Mouse (Mus musculus) layer of hippocampus, postnatal 25 days (tissue): ENCODE data around the gene Gdf1. TPM values are rescaled to one million over a fixed set of nuclear protein-coding genes. Genes with fewer than 3 reads are reported as not detected.

Experiments used
- DNase-seq, 2 experiments: peaks; one replicate each; pipeline ENCODE4 v3.0.0; 2022; ENCODE audit warnings: mixed read lengths in 2 of 2, low spot score in 1 of 2; ENCODE audit errors: extremely low spot score in 1 of 2
- total RNA-seq, 2 experiments: library from RNA; stranded (reverse); gene quantifications; 2 replicates each; pipeline ENCODE4 v1.2.3; 2021

Gdf1 gene
- total RNA-seq, 2 experiments from 2014 or later, result 14.1 to 19.4 TPM

DNA sequence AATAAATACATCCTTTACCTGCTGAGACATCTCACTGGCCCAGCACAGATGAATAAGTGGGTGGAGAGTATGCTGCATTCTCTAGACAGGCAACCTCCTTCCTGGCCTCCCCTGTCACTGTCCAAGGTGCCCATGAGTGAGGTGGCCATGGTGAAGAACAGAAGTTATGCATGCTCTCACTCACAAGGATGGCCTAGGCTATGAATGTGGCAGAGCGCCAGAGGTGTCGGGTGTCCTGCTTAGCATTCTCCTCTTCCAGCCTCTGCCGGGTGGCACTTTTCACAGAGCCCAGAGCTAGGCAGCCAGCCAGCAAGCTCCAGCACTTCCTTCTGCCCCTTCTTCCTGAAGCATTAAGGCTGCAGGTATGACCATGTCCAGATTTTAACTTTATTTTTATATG lies 29.8 kb downstream of the Gdf1 start:
- DNase-seq, result no peak

DNA sequence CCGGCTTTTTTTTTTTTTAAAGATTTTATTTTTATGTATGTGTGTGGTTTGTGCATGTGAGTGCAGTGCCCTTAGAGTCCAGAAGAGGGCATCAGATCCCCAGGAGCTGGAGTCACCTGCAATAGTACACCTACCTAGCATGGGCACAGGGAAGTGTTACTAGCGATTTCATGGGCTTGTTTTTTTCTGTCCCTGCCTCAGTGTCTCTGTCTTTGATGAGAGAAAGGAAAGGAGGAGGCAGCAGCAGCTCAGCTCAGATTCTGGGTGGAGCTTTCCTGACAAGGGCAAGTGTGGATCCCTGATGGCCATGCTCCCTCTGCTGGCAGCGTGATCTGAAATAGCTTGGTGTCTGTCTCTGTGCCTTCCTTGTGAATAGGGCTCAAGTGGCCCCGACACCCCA lies 31.2 kb downstream of the Gdf1 start:
- DNase-seq, result no peak

DNA sequence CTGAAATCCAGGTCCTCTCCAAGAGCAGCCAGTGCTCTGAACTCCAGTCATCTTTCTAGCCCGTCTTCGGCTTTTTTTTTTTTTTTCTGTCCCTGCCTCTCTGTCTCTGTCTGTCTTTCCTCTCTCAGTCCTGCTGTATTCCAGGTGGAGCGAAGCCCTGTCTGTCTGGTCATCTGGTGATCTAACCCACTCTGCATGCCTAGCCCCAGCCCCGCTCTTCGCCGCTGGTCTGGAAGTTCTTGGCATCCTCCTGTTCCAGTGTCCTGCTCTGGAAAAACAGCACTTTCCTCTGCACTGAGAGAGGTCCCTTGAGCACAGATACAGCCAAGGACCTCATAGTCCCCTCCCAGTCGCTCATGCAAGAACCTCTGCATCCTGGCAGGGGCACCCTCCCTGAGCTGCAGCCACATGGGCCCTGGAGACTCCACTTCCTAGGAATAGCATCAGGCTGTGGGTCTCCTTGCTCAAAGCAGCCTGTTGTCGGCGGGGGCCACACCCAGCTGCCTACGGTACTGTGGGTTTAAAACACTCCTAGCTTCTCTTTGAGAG lies 31.9 kb downstream of the Gdf1 start:
- no peak for DNase-seq

DNA sequence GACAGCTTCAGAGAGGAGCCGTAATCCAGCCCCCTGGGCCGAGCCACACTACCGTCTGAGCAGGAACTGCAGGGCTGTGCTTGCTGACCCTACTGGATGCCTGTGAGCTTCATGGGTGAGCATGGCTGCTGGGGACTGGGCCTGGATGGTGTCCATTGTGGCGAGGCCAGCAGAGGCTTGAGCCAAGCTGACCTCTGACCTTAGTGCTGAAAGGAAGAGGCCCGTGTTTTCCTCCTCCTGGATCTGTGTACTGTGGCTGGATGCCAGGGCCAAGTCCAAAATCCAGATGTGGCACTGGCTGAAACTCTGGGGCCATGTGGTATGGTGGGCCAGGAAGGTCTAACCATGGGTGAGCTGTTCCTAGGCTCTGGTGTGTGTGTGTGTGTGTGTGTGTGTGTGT lies 34.4 kb downstream of the Gdf1 start:
- DNase-seq, result no peak

DNA sequence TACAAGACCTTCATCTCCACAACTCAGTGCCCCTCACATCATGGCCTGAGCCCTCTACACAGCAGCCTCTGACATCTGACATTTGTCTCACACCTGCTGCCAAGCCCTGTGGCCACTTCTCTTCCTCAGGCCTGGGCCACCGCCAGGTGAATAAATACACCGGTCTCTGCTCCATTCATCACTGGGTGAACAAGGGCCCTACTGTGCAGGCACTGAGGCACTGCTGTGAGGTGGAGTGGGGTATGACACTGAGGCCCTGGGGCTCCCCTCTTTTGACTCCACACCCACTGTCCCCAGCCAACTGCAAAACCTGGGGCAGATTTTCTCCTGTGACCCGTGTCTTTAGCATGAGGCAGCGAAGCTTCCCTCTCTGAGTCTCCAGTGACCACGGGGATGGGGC lies 37.0 kb downstream of the Gdf1 start:
- no peak for DNase-seq

DNA sequence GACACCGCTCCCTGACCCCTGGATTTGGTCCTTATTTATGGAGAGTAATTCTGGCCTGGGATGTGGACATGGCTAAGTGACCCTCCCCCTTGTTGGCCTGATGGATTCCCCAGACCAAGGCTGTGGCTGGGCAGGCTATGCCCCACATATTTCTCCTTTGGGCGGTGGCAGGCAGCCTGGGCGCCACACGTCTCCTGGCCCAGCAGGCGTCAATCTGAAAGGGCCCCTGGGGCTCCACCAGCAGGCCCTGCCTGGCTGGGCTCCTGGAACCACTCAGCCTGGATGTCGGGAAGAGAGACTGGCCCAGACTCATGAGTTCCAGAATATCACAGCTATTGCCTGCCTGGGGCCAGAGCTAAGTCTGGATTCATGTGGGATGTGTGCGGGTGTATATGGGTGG lies 40.9 kb downstream of the Gdf1 start:
- no peak for DNase-seq

DNA sequence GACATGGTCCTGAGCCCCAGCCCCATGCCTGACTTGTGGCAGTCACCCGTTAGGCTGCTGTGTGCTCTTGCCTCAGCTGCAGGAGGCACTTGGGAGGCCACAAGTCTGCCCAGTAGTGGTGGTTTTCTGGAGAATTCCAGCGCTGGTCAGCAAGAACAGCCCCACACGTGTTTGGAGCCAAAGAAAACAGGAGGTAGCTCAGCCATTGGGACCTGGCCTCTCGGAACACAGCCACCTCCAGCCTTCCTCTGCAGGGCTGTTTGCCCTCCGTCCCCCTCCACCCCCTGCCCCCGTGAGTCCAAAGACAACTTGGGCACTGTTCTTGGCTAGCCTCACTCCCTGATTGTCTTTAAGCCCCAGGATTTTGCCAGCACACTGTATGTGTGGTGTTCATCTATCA lies 42.3 kb downstream of the Gdf1 start:
- DNase-seq, result no peak

DNA sequence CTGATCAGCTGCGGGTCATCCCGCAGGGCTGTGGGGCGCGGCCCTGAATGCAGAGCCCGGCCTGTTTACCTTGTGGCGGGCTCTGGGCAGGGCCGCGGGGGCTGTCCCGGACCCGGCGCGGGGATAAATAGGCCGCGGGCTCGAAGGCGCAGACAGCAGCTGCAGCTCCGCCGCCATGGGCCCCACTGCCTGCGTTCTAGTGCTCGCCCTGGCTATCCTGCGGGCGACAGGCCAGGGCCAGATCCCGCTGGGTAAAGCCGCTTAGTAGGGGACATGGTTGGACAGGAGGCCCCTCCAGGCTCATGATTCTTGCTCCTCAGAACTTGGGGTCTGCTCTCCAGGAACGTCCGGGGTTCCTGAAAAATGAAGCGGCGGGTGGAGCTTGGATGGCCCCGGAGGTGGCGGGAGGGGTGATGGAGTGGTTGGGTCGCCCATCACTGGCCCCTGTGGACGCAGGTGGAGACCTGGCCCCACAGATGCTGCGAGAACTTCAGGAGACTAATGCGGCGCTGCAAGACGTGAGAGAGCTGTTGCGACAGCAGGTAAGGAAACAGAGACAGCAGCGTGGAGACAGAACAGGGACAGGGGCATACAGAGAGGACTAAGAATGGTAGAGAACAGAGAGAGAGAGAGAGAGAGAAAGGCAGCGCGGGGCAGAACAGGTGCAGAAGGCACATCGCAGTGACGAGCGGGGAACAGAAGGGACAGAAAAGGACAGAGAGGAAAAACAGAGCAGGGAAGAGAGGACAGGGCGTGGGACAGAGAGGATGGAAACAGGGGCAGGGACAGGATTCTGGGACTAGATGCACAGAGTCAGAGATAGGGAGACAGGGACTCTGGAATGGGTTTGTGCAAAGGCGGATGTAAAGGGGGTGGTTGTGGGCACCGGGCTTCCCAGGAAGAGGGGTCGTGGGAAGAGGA lies 44.0 kb downstream of the Gdf1 start, which contains the start of gene Comp:
TSS of gene Comp (plus strand) at position 162 of the 921 bp plus-strand sequence.
- DNase-seq, result no peak

DNA sequence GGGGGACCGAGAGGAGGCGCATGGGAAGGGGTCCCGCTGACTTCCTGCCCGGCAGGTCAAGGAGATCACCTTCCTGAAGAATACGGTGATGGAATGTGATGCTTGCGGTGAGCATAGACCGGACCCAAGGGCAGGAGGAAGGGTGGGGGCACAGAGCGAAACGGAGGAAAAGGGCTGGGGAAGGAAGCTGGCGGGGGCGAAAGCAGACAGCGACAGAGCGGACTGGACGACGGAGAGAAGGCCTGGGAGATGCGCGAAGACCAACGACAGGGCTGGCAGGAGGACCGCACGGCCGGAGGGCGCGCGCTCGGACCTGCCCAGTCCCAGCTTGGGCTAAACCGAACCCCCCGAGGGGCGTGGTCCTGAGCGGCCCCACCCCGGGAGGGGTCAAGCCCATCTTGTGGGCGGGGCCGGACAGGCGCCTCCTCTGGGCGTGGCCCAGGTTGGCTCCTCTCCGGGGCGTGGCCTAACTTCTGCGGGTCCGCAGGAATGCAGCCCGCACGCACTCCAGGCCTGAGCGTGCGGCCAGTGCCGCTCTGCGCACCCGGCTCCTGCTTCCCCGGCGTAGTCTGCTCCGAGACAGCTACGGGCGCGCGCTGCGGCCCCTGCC lies 44.8 kb downstream of the Gdf1 start:
- no peak for DNase-seq

DNA sequence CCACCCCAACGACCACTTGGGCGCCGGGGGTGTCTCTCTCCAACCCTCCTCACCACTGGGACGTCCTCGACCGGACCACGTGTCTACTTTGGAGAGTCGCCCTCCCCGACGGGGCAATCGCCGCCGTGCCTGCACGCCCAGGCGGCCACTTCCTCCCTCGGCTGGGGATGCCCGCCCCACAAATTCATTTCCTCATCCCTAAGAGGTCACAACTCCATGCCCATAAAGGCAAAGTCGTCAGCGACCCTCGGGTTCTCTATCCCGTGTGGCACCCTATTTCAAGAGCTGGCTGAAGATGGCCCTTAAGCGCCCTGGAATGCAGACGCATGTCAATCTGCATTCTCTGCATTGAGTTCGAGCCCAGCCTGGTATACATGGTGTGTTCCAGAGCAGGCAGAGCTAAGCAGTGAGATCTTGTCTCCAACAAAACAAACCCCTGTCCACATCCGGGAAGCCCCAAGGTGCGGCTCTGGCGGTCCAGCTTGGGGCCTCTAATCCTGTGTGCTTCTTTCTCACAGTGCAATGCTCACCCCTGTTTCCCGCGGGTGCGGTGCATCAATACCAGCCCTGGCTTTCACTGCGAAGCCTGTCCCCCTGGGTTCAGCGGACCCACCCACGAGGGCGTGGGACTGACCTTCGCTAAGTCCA lies 45.7 kb downstream of the Gdf1 start:
- DNase-seq, result no peak

DNA sequence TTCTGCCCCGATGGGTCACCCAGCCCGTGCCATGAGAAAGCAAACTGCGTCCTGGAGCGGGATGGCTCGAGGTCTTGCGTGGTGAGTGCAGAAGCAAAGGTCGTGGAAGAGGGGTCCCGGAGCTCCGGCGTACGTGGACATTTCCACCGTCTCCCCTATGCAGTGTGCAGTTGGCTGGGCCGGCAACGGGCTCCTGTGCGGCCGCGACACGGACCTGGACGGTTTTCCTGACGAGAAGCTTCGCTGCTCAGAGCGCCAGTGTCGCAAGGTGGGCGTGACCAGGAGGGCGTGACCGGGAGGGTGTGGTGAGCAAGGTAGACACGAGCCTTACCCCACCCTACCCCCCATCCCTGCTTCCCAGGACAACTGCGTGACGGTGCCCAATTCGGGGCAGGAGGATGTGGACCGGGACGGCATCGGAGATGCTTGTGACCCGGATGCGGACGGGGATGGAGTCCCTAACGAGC lies 46.7 kb downstream of the Gdf1 start:
- DNase-seq, result no peak

DNA sequence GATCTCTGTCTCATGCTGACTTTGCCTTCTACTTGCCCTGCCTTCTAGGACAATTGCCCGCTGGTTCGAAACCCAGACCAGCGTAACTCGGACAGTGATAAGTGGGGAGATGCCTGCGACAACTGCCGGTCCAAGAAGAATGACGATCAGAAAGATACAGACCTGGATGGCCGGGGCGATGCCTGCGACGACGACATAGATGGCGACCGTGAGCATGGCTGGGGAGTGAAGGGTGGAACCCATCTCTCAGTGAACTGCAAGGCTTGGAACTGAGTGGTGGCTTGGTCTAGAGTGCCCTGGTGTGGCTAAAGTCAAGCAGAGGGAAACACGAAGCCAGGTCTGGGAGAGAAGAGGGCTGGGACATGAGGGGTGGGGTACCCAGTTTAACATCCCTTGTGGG lies 47.4 kb downstream of the Gdf1 start:
- no peak for DNase-seq

DNA sequence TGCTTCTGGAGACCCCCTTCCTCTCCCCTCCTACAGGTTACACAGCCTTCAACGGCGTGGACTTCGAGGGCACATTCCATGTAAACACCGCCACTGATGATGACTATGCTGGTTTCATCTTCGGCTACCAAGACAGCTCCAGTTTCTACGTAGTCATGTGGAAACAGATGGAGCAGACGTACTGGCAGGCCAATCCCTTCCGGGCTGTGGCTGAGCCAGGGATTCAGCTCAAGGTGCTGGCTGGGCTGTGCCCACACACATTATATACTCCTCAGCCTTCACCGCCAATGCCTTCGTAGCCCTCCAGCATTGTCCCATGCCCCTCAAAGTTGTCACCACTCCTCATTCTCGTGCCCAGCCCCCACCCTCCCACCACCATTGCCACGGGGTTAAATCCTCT lies 50.5 kb downstream of the Gdf1 start:
- DNase-seq, result no peak

Other genes with a start within 250 kb of the Gdf1 start
- gene Hapln4, start 246.4 kb upstream of the Gdf1 start, total RNA-seq, result 10 to 100 TPM; 68.2 to 77.5 TPM
- 100 to 1,000 TPM; 188 to 207 TPM for gene Ncan, start 208.9 kb upstream of the Gdf1 start, total RNA-seq
- gene Nr2c2ap, start 198.5 kb upstream of the Gdf1 start, total RNA-seq, result 10 to 100 TPM; 25.5 to 29.8 TPM
- gene Rfxank, start 190.7 kb upstream of the Gdf1 start, total RNA-seq, result 10 to 100 TPM; 11.8 to 12.0 TPM
- gene Borcs8, start 190.3 kb upstream of the Gdf1 start, total RNA-seq, result 10 to 100 TPM; 47.0 to 47.5 TPM
- gene Mef2b, start 190.1 kb upstream of the Gdf1 start, total RNA-seq, result not detected
- 10 to 100 TPM; 48.7 to 59.9 TPM for gene Tmem161a, start 157.5 kb upstream of the Gdf1 start, total RNA-seq
- gene Slc25a42, start 117.5 kb upstream of the Gdf1 start, total RNA-seq, result 10 to 100 TPM; 34.9 to 42.0 TPM
- gene Sugp2, start 95.6 kb upstream of the Gdf1 start, total RNA-seq, result 100 to 1,000 TPM; 107 to 133 TPM
- 10 to 100 TPM; 43.4 to 49.4 TPM for gene Armc6, start 95.4 kb upstream of the Gdf1 start, total RNA-seq
- 10 to 100 TPM; 84.4 to 86.0 TPM for gene Homer3, start 47.0 kb upstream of the Gdf1 start, total RNA-seq
- gene Ddx49, start 27.3 kb upstream of the Gdf1 start, total RNA-seq, result 10 to 100 TPM; 44.7 to 47.5 TPM
- gene Cope, start 27.3 kb upstream of the Gdf1 start, total RNA-seq, result 100 to 1,000 TPM; 123 to 141 TPM
- gene Cers1, start 14.0 kb upstream of the Gdf1 start, total RNA-seq, result 100 to 1,000 TPM; 117 to 122 TPM
- 10 to 100 TPM; 61.8 to 66.1 TPM for gene Upf1, start 23.5 kb downstream of the Gdf1 start, total RNA-seq
- under 1 TPM; 0.32 to 0.47 TPM for gene Comp, start 43.7 kb downstream of the Gdf1 start, total RNA-seq
- gene Crtc1, start 109.8 kb downstream of the Gdf1 start, total RNA-seq, result 100 to 1,000 TPM; 166 to 172 TPM
- 10 to 100 TPM; 54.1 to 60.7 TPM for gene Klhl26, start 147.2 kb downstream of the Gdf1 start, total RNA-seq
- 100 to 1,000 TPM; 318 to 351 TPM for gene Tmem59l, start 157.5 kb downstream of the Gdf1 start, total RNA-seq
- 10 to 100 TPM; 45.2 to 49.5 TPM for gene Crlf1, start 163.3 kb downstream of the Gdf1 start, total RNA-seq
- 100 to 1,000 TPM in 1 of 2 experiments, 10 to 100 TPM in 1; 91.1 to 101 TPM for gene Rex1bd, start 176.9 kb downstream of the Gdf1 start, total RNA-seq
- 1,000 to 10,000 TPM; 1,005 to 1,128 TPM for gene Uba52, start 181.0 kb downstream of the Gdf1 start, total RNA-seq
- 100 to 1,000 TPM; 432 to 468 TPM for gene Fkbp8, start 197.9 kb downstream of the Gdf1 start, total RNA-seq
- 10 to 100 TPM; 37.8 to 38.0 TPM for gene Kxd1, start 198.1 kb downstream of the Gdf1 start, total RNA-seq
- gene Ell, start 209.6 kb downstream of the Gdf1 start, total RNA-seq, result 10 to 100 TPM; 20.3 to 23.5 TPM